Mouse (Mus musculus) left cerebral cortex, adult 11 months (tissue): ENCODE data around the gene Gnaz.
"Not testable (repeated sequence)": the region's sequence is repeated elsewhere in the genome, so short reads cannot be mapped to it uniquely, and the experiment has no call there.

ENCODE experiments used
- DNase-seq: peaks from one replicate; pipeline ENCODE4 v3.0.0; 2022; ENCODE audit warnings: low spot score

Gnaz gene

DNA sequence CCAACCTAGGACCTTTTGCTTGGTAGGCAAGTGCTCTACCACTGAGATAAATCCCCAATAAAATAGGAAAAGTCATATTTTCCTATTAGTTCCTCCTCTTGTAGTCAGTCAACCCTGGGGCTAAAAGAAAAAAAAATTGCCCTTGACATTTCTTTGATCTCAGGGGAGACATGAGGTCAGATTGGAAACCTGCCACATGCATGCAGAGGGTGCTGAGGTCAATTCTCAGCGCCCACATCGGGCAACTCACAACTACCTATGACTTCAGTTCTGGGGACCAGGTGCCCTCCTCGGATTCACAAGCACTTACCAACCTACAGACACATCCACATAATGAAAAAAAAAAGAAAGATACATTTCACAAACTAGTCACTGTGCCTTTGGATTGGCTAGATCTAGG is 63.3 kb downstream of the Gnaz start:
- no peak for DNase-seq

DNA sequence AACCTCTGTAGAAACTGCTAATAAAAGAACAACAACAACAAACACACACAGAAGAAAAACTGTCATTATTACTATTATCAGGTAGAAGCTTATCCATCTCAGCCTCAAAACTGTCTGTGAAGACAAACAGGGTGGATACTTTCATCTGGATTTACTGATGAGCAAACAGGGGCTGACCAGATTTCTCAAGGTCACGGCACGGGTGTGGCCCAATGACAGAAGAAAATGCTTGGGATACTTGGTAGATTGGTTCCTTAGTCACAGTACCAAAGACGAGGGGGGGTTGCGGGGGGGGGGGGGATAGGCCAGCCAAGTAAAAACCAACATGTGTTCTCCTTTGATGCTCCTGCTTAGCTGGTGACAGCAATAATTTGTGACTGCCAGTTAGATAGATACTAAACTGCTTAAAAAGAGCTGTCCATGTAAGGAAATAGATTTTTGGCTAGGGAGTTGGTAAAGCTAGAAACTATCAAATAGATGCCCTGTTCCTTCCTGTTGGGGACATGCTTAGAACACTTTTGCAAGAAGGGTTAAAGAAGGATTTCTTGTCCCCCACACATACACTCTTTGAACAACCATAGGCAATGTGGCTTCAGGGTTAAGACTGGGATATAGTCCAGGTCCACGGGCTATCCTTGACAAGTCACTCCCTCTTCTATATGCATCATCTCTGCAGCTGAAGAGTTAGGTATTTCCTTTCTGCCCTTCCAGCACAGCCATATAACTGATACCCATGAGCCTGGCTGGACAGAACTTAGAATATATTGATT is 64.6 kb downstream of the Gnaz start:
- DNase-seq, result no peak

DNA sequence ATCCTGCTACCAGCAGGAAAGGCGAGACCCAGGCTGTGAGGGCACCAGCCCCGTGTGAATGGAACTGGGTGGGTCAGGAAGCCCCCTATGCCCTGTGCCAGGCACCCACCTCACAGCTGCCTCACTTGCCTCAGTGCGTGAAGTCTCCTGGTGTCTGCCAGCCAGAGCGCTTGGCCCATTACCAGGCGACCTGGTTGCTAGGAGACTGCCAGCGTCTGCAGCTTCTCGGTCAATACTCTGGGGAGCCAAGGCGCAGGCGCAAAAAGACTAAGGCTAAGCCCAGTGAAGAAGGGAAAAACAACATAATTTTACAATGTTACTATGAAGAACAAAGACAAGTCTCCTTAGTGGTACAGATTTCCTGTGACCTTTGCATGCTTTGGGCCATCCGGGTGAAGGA is 65.4 kb downstream of the Gnaz start, which contains the start of gene Rsph14:
Gene Rsph14 (minus strand): TSS at position 192 of the 400 bp plus-strand sequence.
- peak; percentile 59 for DNase-seq

DNA sequence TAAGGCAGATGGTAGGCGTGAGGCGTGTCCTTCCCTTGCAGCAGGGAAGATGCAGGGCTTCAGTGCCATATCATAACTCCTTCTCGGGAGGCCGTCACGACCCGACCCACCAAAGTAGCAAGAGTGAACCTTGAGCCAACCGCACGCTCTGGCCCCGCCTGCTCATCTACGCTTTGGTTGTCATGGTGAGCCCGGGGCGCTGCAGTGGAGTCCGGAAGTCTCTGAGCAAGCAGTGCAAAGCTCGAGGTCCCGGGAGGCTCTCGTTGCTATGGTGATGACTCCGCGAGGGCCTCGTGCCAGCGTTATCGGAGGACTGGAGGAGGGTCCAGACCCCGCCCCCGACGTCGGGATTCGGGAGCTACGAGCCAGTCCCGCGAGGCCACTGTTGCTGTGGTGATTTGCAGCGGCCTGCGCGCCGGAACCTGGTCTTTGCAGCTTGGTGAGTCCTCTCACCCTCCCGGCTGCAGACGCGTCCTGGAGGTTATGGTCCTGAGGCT is 70.0 kb downstream of the Gnaz start, which contains the start of gene Rab36:
Gene Rab36 (plus strand): TSS at position 176 of the 497 bp plus-strand sequence.
- DNase-seq, result peak; percentile 87

DNA sequence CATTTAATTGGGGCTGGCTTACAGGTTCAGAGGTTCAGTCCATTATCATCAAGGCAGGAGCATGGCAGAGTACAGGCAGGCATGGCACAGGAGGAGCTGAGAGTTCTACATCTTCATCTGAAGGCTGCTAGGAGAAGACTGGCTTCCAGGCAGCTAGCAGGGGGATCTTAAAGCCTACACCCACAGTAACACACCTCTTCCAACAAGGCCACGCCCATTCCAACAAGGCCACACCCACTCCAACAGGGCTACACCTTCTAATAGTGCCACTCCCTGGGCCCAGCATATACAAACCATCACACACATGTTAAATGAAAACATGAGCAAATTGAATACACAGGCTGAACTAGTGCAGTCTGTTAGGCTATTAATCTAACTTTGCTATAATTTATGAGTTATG is 75.1 kb downstream of the Gnaz start:
- not testable (repeated sequence) for DNase-seq

DNA sequence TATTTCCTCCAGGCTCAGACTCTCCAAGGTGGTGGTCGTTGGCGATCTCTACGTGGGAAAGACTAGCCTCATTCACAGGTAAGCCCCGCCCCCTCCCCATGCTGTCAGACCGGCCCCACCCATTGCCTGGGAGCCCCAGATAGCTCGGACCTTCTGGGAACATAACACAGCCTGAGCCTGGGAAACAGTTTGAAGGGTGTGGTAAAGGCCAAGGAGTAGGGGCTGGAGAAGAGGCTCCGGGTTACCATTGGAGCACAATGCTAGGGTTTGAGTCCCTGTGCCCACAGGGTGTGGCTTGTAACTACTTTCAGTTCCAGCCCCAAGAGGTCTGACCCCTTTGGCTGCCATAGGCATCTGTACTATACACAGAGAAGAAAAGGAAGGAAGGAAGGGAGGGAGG is 77.5 kb downstream of the Gnaz start:
- no peak for DNase-seq

DNA sequence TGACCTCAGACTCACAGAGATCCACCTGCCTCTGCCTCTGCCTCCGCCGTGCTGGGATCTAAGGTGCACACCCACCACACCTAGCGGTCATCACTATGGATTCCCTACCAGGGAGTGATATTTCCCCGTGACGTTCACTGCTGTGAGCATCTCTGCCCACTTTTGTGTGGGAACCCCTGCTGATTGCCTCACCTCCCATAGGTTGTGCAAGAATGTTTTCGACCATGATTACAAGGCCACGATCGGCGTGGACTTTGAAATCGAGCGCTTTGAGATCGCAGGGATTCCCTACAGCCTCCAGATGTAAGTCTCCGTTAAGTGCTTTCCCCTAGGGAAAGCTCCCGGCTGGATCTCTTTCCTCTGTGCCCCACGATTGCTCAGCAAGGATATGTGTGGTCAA is 78.9 kb downstream of the Gnaz start:
- no peak for DNase-seq

DNA sequence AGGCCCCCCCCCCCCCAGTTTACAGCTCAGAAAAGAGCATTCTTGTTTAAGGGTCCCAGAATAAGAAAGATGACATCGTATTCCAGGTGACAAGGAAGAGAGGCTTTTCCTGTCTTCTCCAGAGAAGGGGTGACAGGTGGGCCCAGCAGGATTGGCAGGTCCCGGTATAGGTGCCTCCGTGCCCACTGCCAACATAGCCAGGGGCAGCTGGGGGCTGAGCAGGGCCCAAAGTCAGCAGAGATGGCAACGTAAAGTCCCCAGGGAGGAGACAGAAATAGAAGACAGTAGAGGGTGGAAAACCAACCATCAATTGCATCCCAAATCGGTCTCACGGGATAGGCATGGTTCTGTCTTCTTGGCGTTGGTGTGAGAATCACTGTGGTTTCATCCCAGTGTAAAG is 81.7 kb downstream of the Gnaz start:
- DNase-seq, result no peak

DNA sequence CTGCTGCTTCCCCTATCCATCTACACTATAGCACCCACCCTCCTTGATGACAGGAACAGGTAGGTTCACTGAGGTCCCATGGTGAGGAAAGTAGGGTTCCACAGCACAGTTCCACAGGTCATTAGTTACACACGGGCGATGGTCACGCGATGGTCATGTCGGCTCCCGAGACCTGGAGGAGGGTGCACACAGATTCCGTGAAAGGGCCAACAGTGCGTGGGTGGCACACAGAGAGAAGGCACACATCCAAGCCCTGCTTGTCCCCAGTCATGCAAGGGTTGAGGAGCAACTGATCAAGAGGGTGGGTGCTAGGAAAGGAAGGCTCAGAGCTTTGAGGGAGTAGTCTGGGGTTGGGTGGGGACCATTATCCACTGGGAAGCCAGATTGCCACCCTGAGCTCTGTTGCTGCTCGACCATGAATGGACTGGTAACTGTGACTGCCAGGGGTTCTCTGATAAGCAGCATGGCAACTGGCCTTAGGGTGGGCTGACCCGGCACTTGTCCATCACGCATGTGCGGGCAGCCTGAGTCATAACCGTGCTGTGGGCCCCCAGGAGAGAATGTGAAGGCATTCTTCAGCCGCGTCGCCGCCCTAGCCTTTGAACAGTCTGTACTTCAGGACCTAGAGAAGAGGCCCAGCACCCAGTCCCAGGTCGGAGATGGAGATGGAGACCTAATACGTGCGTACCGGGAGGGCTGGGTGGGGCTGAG is 84.5 kb downstream of the Gnaz start:
- no peak for DNase-seq

DNA sequence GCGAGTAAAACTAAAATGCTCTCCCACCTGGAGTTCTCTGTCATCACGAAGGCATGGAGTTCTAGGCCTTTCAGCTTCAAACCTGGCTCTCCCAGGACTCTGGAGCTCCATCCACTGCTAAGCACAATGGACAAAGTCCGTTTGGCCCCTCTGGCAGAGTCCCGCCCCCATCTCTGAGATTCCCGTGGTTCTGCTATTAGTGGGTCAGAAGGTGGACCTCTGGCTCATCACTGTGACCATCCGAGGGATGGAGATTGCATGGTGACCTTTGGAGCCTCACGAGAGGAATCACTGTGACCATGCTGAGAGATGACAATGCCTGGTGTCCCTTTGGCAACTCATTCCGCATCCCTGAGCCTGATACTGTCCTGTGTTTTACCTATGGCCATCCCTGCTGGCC is 85.9 kb downstream of the Gnaz start:
- no peak for DNase-seq

DNA sequence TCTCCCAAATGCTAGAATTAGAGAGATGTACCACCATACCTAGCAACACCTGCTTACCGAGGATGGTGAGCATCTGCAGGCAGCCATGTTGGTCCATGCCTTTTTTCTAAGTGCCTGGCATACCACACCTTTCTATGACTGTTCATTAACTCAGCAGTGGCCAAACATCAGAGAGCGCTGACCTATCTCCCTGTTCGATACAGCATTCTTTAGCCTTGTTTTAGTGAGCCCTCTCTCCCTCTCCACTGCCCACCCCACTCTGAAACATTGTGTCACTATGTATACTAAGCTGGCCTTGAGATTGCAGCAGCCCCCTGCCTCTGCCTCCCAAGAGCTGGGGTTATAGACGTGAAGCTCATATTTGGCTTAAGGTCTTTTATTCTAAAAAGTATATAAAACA is 86.7 kb downstream of the Gnaz start:
- no peak for DNase-seq

DNA sequence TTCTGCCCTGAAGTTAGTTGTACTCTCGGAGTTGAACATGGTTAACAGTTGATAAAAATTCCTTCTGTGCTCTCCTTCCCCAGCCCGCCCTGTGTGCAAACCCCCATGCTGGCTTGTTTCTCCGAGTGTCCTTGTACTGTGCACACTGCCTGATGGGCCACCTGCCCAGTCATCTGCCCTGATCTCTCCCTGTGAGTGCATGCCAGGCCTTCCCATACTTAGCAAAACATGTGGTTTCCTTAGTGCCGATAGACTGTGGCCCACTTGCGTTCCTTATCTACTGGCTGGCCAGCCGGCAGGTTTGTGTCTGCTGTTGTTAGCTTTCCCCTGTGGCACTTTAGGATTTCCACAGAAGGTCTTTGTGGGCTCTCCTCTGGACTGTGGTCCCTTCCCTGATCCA is 87.1 kb downstream of the Gnaz start:
- DNase-seq, result no peak

DNA sequence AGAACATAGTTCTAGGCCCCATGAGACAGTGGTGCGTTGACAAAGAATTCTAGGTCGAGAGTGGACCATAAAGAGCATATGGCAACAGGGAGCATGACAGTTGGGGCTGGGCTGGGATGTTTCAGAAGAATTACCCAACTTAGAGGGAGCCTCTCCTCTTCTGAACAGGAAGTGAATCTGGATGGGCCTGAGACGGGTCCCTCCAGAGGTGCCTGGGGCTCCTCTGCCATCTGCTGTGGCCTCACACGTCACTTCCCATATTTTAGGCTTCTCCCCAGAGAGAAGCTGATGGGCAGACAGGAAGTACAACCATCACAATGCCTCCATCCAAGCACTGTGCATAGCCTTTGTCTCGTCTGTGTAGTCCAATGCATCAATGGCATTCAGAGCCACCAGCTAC is 88.7 kb downstream of the Gnaz start:
- DNase-seq, result no peak

DNA sequence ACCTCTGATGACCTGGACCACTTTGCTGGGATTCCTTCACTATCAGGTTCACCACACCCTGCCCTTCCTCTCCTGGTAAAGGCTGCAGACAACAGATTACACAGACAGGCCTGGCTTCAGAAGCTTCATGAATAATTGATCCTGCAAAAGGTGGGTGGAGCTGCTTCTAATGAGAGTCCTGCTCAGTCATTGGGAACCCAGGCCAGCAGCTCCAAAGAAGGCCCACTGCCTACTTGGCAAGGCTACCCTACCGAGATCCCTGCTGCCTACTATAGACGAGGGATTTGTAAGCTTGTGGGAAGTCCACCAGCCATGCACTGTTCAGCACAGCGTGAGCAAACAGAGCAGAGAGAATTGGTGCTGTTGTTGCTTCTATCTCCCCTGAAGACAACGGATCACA is 89.3 kb downstream of the Gnaz start:
- DNase-seq, result no peak

DNA sequence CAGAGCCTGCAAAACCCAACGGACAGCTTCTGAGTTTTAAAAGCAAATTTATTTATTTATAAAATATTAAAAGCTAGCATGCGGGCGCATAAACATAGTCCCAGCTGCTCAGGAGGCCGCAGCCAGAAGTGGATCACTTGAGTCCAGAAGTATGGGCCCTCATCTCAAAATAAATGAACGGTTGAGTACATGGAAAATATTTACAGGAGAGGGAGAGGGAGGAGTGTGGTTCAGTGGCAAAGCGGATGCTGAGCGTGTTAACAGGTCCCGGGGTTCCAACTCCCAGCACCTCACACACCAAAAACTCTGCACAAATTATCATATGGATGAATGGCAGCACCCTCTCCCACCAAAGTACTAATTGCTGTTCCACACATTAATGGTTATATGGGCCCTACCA is 91.4 kb downstream of the Gnaz start:
- no peak for DNase-seq

DNA sequence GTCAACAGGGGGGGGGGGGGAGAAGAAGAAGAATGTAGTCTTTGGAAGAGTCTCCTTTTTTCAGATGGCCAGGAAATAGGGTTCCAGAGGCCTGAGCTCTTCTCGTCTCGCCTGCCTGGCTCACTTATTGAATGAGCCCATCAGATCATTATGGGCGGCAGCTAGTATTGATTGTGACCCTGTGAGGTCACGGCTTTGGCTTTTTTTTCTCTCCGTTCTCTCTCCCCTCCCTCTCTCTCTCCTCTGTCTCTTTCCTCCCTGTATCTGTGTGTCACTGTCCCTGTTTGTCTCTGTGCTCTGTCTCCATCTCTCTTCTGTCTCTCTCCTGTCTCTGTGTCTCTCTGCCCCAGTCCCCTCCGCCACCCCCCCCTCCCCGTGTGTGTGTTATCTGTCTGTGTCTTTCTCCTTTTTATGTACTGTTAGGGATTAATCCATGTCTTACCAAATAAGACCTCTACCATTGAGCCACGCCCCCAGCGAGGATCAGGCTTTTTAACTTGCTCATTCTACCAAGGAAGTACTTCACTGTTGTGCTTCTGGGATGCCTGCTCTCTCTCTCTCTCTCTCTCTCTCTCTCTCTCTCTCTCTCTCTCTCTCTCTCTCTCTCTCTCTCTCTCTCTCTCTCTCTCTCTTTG is 91.9 kb downstream of the Gnaz start:
- no peak for DNase-seq

DNA sequence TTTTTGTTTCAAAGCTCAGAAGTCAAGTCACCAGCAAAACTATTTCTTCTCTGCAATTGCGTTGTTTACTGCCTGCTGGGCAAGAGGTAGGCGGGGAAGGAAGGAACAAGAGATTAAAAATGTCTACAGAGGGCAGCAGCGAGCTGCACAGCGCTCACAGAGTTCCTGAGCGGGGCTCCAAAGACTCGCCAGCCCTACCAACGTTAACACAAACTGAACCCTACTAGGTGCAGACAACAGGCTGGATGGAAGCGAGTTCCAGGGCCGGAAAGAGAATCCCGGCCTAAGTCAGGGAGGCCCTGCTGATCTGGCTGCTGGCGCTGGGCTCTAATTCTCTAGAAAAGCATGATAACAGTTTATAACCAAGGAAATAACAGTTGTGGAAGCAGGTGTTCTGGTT is 92.4 kb downstream of the Gnaz start:
- peak; percentile 69 for DNase-seq

DNA sequence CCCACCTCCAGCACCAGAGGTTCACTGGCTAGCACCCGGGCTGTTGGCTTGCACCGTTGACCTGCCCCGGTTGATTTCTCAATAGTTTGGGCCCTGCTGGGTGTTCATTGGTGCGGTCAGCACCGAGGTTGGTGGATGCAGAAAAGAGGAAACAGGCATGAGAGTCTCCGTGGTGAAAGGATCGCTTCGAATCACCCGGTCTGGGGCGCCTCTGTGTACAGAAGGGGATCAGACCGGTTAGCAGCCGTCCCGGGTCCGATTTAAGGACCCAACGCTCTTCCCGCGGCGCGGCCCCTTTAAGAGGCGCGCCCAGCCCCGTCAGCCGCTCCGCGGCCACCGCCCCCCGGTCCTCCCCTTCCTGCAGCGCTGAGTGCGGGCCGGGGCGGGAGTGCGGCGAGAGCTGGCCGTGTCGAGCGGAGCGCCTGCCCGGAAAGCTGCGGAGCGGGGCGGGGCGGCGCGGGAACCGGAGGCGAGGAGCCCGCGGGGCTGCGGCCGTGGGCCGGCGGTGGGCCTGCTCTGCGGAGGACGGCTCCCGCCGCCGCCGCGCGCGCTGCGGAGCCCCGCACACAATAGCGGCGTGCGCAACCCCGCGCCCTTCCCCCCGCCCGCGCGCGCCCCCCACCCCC is 93.4 kb downstream of the Gnaz start, which contains the start of gene Bcr:
Gene Bcr (plus strand): TSS at position 376 of the 626 bp plus-strand sequence.
- DNase-seq, result no peak

DNA sequence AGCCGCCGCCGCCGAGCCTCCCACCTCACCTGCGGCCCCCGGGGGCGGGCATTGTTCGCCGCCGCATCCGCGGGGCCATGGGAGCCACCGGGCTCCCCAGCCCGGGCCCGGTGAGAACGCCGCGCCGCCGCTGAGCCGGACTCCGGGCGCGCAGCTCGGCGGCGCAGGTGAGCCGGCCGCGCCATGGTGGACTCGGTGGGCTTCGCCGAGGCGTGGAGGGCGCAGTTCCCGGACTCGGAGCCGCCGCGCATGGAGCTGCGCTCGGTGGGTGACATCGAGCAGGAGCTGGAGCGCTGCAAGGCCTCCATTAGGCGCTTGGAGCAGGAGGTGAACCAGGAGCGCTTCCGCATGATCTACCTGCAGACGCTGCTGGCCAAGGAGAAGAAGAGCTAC is 93.9 kb downstream of the Gnaz start:
- no peak for DNase-seq

DNA sequence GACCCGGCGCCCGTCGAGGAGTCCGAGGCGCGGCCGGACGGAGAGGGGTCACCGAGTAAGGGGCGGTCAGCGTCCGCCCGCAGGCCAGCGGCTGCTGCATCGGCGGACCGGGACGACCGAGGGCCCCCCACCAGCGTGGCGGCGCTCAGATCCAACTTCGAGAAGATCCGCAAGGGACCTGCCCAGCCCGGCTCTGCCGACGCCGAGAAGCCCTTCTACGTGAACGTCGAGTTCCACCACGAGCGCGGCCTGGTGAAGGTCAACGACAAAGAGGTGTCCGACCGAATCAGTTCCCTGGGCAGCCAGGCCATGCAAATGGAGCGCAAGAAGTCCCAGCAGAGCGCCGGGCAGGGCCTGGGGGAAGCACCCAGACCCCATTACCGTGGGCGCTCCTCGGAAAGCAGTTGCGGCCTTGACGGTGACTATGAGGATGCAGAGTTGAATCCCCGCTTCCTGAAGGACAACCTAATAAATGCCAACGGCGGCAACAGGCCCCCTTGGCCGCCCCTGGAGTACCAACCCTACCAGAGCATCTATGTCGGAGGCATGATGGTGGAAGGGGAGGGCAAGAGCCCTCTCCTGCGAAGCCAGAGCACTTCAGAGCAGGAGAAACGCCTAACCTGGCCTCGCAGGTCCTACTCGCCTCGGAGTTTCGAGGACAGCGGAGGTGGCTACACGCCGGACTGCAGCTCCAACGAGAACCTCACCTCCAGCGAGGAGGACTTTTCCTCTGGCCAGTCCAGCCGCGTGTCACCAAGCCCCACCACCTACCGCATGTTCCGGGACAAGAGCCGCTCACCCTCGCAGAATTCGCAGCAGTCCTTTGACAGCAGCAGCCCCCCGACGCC is 94.6 kb downstream of the Gnaz start:
- no peak for DNase-seq

DNA sequence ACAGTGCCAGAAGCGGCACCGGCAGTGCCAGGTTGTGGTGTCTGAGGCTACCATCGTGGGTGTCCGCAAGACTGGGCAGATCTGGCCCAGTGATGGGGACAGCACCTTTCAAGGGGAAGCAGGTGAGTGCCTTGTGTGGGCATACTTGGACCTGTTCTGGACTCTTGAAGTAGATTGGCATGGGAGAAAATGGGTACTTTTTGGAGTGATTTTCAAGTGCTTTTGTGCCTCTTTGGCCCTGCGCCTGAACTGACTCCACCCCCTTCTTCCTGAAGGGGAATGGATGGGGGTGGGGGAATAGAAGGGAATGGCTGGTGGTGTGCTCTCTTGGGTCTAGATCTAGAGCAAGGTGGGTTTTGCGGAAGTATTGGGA is 95.2 kb downstream of the Gnaz start:
- DNase-seq, result no peak

DNA sequence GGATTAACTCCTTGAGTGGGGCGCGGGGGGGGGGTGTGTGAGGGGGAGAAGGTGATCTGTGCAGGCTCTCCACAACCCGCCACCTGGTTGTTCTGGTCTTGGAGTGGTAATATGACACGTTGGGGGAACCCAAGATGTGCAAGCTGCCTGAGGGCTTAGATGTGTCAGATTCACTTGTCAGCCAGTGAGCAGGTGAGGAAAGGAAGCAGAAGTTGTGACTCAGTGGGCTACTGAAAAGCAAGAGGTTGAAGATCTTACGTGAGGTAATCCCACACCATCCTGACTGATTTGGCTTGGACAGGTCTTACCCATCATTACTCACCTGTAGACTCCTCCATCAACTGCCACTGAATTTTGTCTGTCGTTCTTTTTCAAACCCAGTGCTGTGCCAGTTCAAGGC is 95.6 kb downstream of the Gnaz start:
- DNase-seq, result no peak
